Mouse (Mus musculus) kidney, embryonic 14.5 days (tissue): ENCODE measurements around the gene 1810049J17Rik. TPM values are rescaled to one million over a fixed set of nuclear protein-coding genes. Genes with fewer than 3 reads are reported as not detected.

Experiments used
- ATAC-seq: fragments of 200-750 bp; cut with Nextera tagmentation; 2 replicates; pipeline ENCODE4 v1.8.0; 2017; ENCODE audit warnings: moderate number of reproducible peaks, mild to moderate bottlenecking, moderate TSS enrichment, moderate library complexity; ENCODE audit not compliant: low FRiP score, low TSS enrichment
- H3K27ac ChIP-seq: fragments of 300-500 bp; sonication (generic); 2 replicates; pipeline ENCODE4 v1.5.1; 2014; ENCODE audit warnings: low read depth, mild to moderate bottlenecking, low read length, moderate library complexity, mixed read lengths
- H3K27me3 ChIP-seq: fragments of 300-500 bp; sonication (generic); 2 replicates; pipeline ENCODE4 v1.6.1; 2014; ENCODE audit warnings: mild to moderate bottlenecking, low read length; ENCODE audit not compliant: control insufficient read depth, insufficient read depth
- H3K36me3 ChIP-seq: fragments of 300-500 bp; sonication (generic); 2 replicates; pipeline ENCODE4 v1.6.1; 2014; ENCODE audit warnings: low read length, mixed read lengths; ENCODE audit not compliant: control insufficient read depth, insufficient read depth
- H3K4me1 ChIP-seq: fragments of 300-500 bp; sonication (generic); 2 replicates; pipeline ENCODE4 v1.6.1; 2014; ENCODE audit warnings: low read length, mixed read lengths; ENCODE audit not compliant: control insufficient read depth, insufficient read depth
- H3K4me2 ChIP-seq: fragments of 300-500 bp; sonication (generic); replicated peaks from 2 replicates; pipeline ENCODE4 v1.6.1; 2014; ENCODE audit warnings: low read depth, mild to moderate bottlenecking, low read length
- H3K4me3 ChIP-seq: fragments of 300-500 bp; sonication (generic); 2 replicates; pipeline ENCODE4 v1.5.1; 2014; ENCODE audit warnings: mild to moderate bottlenecking, low read length
- H3K9ac ChIP-seq: fragments of 300-500 bp; sonication (generic); 2 replicates; pipeline ENCODE4 v1.6.1; 2014; ENCODE audit warnings: low read depth, mild to moderate bottlenecking, low read length, moderate library complexity
- H3K9me3 ChIP-seq: fragments of 300-500 bp; sonication (generic); 2 replicates; pipeline ENCODE4 v1.6.1; 2016; ENCODE audit warnings: low read length; ENCODE audit not compliant: control insufficient read depth
- WGBS: fragments of 180-500 bp; shearing (Covaris S2); extraction: QIAGEN DNeasy Blood & Tissue Kit; methylation state at CpG from one replicate; pipeline ENCODE4 v1.1.7; 2014; 5-methylcytosine and 5-hydroxymethylcytosine counted together
- polyA plus RNA-seq: library from polyadenylated mRNA; unstranded; fragments of >200 nt; fragmentation: Nextera tagmentation; extraction: Ambion mirVana; gene quantifications from 2 replicates; pipeline ENCODE4 v1.2.1, GENCODE M21; 2014

1810049J17Rik gene
- polyA plus RNA-seq, 1 experiment from 2014 or later = 1.9 TPM

DNA sequence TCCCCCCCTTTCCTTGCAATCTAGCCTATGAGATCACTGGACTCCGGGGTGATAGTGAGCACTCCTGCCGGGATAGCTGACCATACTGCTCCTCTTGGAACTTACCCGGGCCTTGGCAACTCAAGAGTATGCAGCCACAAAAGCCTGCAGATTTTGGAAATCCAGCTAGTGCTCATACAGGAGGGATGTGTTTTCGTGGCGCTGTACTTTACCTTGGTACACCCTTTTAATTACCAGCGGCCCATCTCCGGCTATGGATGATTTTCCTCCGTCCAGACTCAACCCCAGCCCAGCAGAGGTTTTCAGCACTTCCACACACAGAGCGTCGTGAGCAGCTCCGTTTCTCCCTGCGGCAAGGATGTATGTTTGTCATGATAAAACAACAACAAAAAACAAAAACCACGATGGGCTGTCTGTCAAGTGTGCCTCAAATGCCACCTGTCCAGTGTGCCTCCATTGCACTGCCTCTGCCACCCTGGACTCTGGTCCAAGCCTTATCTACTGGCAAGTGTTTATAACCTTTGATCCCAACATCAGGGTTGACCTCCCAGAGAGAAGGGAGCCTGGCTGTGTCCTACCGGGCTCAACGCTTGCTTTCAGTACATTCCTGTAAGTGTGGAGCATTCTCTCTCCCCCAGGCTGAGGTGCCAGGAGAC, 43.8 kb upstream of the 1810049J17Rik start:
- WGBS = 85% methylated on average over 15 of the region's 15 CpGs
- Histone ChIP-seq H3K27ac (no peak overlapping the region), H3K9me3 (no peaks in the 10 kb centered on the region)

GRCm38 (mm10) chr15:12364096-12364495, 42.4 kb upstream of the 1810049J17Rik start:
- 80% methylated on average over 4 of the region's 4 CpGs for WGBS
- no peaks in the 10 kb centered on the region for H3K9me3 ChIP-seq
- no peaks in the 10 kb centered on the region for H3K4me1 ChIP-seq
- no peak overlapping the region for H3K9ac ChIP-seq
- peaks cover 21% of the 10 kb centered on the region; the same call in 1 of the 2 replicates for H3K36me3 ChIP-seq
- no peak overlapping the region for H3K4me3 ChIP-seq
- ATAC-seq = no peak
- no peak overlapping the region for H3K4me2 ChIP-seq
- no peak overlapping the region for H3K27ac ChIP-seq
- H3K27me3 ChIP-seq = no peaks in the 10 kb centered on the region

More for the DNA sequence above, 43.8 kb upstream of the 1810049J17Rik start:
- no peak overlapping the region for H3K4me2 ChIP-seq
- H3K27me3 ChIP-seq = no peaks in the 10 kb centered on the region
- ATAC-seq = no peak
- no peak overlapping the region for H3K9ac ChIP-seq
- no peak overlapping the region for H3K4me3 ChIP-seq
- H3K36me3 ChIP-seq = peaks cover 21% of the 10 kb centered on the region; the same call in 1 of the 2 replicates
- H3K4me1 ChIP-seq = no peaks in the 10 kb centered on the region

DNA sequence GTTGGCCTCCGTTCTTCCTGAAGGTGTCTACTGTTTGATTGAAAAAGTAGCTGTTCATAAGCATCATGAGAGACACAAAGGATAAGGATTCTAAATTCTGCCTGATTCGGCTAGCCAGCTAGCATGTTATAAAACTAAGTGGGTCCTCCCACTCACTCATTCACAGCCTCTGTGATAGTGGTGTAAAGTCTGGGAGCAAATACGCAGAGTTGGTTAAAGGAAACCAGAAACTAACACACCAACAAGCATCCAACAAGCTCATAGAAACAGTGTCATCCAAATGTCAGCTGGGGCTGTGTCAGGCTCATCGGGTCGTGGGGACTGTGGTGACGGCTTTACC, 41.0 kb upstream of the 1810049J17Rik start:
- H3K9ac ChIP-seq = no peak overlapping the region
- H3K27me3 ChIP-seq = no peaks in the 10 kb centered on the region
- ATAC-seq = no peak
- H3K9me3 ChIP-seq = no peaks in the 10 kb centered on the region
- 82% methylated on average over 6 of the region's 6 CpGs for WGBS
- H3K4me1 ChIP-seq = no peaks in the 10 kb centered on the region
- H3K4me3 ChIP-seq = no peak overlapping the region
- no peak overlapping the region for H3K27ac ChIP-seq
- H3K36me3 ChIP-seq = peaks cover 28% of the 10 kb centered on the region; the same call in 1 of the 2 replicates
- no peak overlapping the region for H3K4me2 ChIP-seq

DNA sequence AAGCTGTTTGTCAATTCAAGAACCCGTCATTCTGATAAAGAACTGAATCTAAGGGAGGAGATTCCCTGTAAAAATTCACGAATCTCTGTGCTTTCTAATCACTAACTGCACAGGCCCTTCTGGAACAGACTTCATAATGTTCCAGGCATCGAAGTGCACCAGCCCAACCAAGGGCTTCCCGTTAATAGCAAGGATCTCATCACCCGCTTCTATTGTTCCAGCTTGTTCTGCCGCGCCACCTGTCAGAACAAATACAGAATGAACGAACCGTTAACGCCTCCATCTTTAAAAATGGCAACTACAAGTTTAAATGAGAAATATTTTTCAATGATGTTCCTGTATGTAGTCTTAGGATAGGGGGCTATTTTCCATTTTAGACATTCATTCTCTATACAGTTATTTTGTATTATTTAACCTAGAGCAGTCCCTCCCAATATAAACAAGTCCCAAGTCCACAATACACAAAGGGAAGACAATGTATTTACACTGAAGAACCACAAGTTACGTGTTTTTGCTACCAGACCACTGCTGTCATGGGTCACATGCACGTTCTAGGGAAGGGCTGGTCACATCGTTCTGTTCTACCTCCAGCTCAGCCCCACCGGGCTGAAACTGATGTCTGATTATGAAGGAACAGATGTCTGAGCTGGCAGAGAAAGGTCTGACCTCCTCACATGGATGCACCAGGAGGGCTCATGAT, 40.5 kb upstream of the 1810049J17Rik start:
- Histone ChIP-seq H3K36me3 (peaks cover 26% of the 10 kb centered on the region; the same call in 1 of the 2 replicates), H3K9ac (no peak overlapping the region), H3K9me3 (no peaks in the 10 kb centered on the region), H3K27ac (no peak overlapping the region), H3K27me3 (no peaks in the 10 kb centered on the region), H3K4me2 (no peak overlapping the region), H3K4me3 (no peak overlapping the region), H3K4me1 (no peaks in the 10 kb centered on the region)
- ATAC-seq = no peak
- WGBS = 89% methylated on average over 14 of the region's 14 CpGs

GRCm38 (mm10) chr15:12360519-12361212, 39.0 kb upstream of the 1810049J17Rik start:
- Histone ChIP-seq H3K4me1 (no peaks in the 10 kb centered on the region), H3K4me3 (no peak overlapping the region), H3K27me3 (no peaks in the 10 kb centered on the region), H3K9me3 (no peaks in the 10 kb centered on the region), H3K27ac (no peak overlapping the region), H3K36me3 (peaks cover 23% of the 10 kb centered on the region), H3K9ac (no peak overlapping the region), H3K4me2 (no peak overlapping the region)
- 86% methylated on average over 19 of the region's 19 CpGs for WGBS
- ATAC-seq = no peak

DNA sequence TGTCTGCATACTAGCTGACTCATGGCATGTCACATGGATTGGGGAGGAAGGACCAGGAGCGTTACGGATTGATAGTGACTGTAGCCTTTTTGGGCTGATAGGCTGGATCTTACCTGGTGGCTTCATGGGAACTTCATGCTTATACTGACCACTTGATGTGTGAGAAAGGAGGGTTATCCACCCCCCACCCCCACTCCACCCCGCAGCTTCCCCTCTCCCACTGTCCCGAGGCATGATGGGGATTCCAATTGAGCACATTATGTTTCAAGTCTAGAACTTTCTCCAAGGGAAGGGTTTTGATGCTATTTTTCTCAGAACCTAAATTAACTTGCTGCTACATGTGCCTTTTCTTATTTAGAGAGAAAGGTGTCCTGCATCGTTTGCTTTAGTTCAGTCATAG, 36.7 kb upstream of the 1810049J17Rik start:
- Histone ChIP-seq H3K9ac (no peak overlapping the region), H3K4me2 (no peak overlapping the region), H3K9me3 (no peaks in the 10 kb centered on the region), H3K4me3 (no peak overlapping the region), H3K36me3 (peaks cover 37% of the 10 kb centered on the region), H3K27me3 (no peaks in the 10 kb centered on the region), H3K4me1 (no peaks in the 10 kb centered on the region), H3K27ac (no peak overlapping the region)
- ATAC-seq = no peak
- 94% methylated on average over 5 of the region's 5 CpGs for WGBS

- peaks cover 45% of the 10 kb centered on the region for H3K36me3 ChIP-seq
- no peak overlapping the region for H3K27ac ChIP-seq
- no peak overlapping the region for H3K4me3 ChIP-seq
- no peaks in the 10 kb centered on the region for H3K9me3 ChIP-seq
- H3K4me2 ChIP-seq = no peak overlapping the region
- no peak for ATAC-seq
- no peaks in the 10 kb centered on the region for H3K4me1 ChIP-seq
- H3K27me3 ChIP-seq = no peaks in the 10 kb centered on the region
- no peak overlapping the region for H3K9ac ChIP-seq
Measured at GRCm38 (mm10) chr15:12357459-12357858, 35.8 kb upstream of the 1810049J17Rik start.

- Histone ChIP-seq H3K4me1 (no peaks in the 10 kb centered on the region), H3K9ac (no peak overlapping the region), H3K4me3 (no peak overlapping the region), H3K27ac (no peak overlapping the region), H3K36me3 (peaks cover 47% of the 10 kb centered on the region), H3K4me2 (no peak overlapping the region), H3K27me3 (no peaks in the 10 kb centered on the region), H3K9me3 (no peaks in the 10 kb centered on the region)
- no peak for ATAC-seq
- 79% methylated on average over 7 of the region's 7 CpGs for WGBS
Measured at GRCm38 (mm10) chr15:12355907-12356306, 34.2 kb upstream of the 1810049J17Rik start.

DNA sequence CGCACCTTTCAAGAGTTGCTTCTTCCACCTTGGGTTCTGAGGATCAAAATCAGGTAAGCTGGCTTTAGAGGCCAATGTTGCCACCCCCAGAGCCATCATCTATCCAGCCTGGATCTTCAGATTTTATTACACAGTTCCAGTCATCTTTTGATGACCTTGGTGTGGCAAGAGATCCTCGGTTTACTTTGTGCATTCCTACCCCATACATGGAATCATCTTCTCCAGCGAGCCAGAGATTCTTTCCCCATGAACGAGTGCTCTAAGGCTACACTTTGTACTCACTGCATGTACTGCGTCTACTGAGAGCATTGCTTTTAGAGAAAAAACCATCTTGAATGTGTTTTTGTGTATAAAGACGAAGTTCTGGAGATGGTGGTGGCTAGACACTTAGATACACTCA, 33.6 kb upstream of the 1810049J17Rik start:
- H3K36me3 ChIP-seq = peaks cover 47% of the 10 kb centered on the region
- no peak overlapping the region for H3K4me2 ChIP-seq
- H3K4me1 ChIP-seq = no peaks in the 10 kb centered on the region
- no peak overlapping the region for H3K9ac ChIP-seq
- no peak overlapping the region for H3K27ac ChIP-seq
- ATAC-seq = no peak
- WGBS = 94% methylated on average over 6 of the region's 6 CpGs
- no peaks in the 10 kb centered on the region for H3K27me3 ChIP-seq
- H3K9me3 ChIP-seq = no peaks in the 10 kb centered on the region
- H3K4me3 ChIP-seq = no peak overlapping the region
